Mouse (Mus musculus) heart, adult 2 months (tissue): ENCODE data around the gene Mink1.

Source experiments
- CTCF ChIP-seq: fragments of 200-600 bp; IDR thresholded peaks from 2 replicates; pipeline ENCODE4 v1.8.1; 2022; ENCODE audit warnings: antibody characterized with exemption, mild to moderate bottlenecking, moderate library complexity
- EP300 ChIP-seq: fragments of 200-500 bp; IDR thresholded peaks from 2 replicates; pipeline ENCODE4 v1.6.1; 2011; ENCODE audit warnings: low read depth, low read length, control low read depth; ENCODE audit not compliant: insufficient read depth
- POLR2A ChIP-seq: fragments of 200-500 bp; IDR thresholded peaks from 2 replicates; pipeline ENCODE4 v1.6.1; 2011; ENCODE audit warnings: mild to moderate bottlenecking, low read depth, low read length, control low read depth; ENCODE audit not compliant: insufficient read depth

DNA sequence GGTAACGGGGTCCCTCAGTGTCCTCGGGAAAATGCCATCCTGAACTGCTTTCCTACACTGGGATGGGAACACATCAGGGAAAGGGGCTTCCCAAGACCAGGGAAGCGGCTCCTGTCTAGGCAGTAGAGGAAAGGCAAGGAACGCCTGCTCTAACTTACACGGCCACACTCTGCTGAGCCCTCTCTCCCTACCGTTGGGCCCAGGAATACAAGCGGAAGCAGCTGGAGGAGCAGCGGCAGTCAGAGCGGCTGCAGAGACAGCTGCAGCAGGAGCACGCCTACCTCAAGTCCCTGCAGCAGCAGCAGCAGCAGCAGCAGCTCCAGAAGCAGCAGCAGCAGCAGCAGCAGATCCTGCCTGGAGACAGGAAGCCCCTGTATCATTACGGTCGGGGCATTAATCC is 44.0 kb downstream of the Mink1 start:
- TF ChIP-seq CTCF, result no peak
- no peak for TF ChIP-seq POLR2A
- no peak for TF ChIP-seq EP300
